Mouse (Mus musculus) embryo, embryonic 9.5 days (tissue): ENCODE results near the gene Kirrel3.

ENCODE experiments used
- DNase-seq: peaks from one replicate; pipeline ENCODE4 v3.0.0-alpha.2; 2017; ENCODE audit errors: extremely low spot score

Kirrel3 gene

DNA sequence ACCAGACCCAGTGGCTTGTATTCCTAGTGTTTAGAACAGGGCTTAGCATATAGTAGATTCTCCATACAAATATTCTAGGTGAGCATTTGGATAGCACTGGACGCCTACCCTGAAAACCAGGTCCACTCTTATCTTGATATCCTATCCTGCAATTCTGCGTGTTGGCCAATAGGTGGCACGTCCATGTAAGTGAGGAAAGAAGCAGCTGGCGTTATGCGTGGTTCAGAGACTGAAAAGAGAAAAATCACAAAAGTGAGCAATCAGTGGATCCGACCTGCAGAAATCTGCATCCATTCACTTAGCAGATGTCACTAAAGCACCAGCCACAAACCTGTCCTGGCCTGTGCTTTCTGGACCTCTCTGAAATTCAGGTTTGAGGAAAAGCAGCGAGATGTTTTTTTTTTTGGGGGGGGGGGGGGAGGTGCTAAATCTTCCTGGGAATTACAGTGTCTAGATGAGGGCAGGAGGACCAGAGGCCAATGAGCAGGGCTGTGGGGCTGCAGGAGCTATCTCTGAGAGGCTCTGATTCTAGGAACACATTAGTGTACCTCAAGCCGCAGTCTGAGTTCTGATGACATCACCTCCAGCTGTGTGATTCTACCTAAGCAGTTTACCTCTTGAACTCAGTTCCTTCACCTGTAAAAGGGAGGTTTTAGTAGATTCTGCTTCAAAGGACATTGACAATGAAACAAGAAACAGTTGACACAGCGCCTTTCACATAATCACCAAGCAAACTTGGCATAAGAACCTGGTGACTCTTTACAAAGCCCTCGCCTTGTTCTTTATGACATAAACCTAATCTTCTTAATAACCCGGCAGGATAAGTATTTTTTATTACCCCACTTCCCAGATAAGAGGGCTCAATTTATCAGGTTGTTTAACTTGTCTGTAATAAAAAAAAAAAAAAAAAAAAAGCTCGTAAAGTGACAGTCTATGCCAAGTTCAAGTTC, 498.1 kb downstream of the Kirrel3 start:
- peak; percentile 48 for DNase-seq

DNA sequence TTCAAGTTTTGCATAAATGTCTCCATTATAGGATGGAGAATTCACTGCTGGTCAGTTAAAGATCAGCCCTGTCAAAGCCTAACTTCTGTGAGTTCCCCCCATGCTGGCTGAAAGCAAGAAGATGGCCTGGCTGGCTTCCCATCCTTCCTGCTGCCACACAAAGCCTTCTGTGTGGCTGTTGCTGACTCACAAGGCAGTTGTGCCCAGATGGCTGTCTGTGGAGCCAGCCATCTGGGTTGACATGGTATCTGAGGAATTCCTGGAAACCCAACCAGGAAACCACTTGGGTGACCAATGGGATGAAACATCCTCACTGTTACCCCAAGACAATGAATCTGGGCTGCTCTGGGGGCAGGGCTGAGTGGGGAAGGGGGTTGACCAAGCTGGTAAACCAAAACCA, 500.5 kb downstream of the Kirrel3 start:
- DNase-seq, result no peak

DNA sequence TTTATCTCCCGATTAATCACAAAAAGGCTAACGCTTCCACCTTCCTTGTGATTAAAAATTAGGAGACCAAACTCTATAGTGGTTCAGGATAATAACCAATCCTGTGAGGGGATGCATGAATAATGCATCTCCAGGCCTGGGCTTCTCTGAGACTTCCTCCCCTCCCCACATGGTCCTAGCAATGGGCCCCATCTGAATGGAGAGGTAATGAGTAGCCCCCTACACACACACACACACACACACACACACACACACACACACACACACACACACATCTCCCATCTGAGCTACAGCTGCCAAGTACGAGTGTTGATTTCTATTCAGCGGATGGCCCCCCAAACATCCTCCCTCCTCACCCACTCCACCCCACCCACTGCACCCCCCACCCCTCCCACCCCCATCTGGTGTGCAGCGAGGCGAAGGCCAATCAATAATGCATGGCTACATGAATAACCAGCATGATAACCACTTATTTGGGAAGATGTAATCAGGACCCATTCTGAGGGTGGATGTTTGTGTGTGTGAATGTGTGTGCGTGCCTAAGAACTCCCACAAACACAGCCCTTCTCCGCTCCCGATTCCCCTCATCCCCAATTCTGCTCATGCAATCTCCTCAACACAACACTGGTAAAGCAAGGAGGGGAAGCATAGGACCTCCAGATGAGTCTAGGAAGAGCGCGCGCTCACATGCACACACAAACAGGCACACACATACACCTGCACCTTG, 501.9 kb downstream of the Kirrel3 start:
- DNase-seq, result no peak

DNA sequence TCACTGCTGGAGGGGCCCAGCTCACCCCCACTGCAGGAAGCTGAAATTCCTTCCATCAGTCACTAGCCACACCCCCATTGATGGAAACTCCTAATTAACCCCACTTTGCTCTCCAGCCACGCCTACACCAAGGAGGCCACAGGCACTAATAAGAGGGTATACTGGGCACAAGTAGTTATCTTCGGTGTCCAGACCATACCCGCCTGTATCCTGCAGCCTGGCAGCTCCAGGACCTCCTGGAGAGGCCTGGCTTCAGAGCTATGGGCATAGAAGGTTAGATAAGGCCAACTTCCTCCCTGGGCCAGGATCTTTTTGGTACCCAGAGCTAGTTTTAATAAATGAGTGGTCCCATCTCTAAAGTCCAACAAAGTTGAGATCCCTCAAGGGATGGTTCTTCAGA, 503.0 kb downstream of the Kirrel3 start:
- DNase-seq, result no peak

DNA sequence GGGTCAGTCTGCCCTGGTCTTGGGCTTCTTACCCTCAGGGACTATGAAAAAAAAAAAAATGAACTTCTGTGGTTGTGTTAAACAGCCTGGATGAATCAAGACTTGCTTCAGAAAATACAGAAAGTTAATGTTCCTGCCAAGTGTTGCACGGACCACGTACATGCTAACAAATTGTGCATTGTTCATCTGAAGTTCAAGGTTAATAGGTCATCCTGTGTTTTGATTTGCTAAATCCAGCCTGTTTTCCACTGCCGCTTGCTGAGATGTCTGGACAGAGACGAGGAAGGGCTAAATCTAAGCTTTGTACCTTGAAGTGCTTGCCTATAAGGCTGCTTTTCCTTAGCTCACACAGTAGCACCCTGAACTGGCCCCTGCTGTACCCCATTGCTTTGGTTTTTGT, 506.5 kb downstream of the Kirrel3 start:
- no peak for DNase-seq

DNA sequence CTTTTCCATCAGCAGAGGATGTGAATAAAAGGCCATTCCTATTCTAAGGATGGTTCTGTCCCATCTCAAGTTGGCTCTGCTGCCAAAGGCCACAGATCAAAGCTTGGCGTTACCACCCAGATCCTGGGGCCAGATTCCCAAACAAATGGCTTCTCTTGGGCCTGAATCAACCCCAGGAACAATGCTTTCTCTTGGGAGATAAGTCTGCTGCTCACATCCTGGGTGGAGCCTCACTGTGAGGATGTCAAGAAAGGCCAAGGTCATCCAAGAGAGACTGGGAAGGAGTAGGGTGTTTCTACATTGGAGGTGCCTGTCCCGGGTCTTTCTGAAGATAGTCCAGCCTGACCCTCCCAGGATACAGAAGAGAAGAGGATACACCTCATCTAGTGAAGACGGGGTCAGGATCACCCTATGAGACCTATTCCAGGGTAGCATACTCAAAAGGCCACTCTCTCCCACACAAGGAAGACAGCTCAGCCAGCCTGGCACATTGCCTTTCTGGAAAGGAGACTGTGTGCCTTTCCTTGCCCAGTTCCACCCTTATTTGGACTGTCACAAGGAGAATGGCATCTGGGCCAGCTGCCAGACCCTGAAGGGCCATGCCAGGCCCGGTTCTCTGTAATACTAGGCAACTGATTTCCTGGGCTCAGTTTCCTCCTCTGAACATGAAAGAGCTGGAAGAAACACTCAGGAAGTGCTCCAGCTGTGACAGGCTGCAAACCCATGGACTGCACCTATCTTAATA, 507.9 kb downstream of the Kirrel3 start:
- DNase-seq, result no peak

DNA sequence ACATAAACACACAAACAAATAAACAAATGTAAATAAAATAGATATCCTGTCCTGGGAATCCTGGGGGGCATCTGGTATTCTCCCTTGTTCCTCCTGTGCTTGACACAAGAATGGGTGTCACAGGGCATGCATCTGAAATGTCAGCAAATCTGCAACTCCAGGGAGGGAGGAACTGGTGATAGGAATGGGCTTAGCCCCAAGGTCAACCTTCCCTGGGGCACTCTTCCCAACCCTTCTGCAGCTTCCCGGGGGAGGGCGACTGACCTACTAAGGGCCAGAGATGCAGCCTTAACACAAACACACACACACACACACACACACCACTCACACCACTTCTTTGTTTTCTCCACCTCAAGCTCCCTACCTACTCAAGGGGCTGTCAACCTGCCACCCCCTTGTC, 509.4 kb downstream of the Kirrel3 start:
- no peak for DNase-seq

DNA sequence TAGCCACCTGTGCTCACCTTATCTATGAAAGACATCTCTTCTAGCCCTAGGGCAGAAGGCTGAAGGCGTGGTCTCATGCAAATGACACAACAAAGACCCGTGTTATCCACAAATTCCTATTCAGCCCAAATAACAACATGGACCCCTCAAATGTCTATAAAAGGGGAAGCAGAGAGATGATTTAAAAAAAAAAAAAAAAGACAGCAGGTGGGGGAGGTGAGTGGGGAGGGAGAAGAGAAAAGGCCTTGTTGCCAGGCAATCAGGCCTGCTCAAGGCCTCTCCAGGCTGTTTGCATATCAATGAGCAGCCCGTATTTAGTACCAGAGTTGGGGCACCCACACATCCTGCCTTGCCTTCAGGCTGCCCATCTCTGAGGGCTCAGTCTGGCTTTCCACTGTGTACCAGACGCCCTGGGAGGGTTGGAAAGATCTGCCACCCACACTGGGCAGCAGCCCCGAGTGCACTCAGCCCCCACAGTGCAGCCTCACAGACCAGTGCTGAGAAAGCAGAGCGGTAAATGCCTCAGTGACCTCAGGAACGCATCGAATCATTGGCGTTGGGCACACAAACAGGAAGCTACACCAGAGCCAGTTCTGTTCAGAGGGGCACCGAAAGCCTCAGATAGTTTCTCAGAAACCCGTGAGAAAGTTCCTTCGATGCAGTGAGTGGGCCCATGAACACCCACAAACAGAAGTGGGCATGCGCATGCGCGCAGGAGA, 510.1 kb downstream of the Kirrel3 start:
- no peak for DNase-seq

DNA sequence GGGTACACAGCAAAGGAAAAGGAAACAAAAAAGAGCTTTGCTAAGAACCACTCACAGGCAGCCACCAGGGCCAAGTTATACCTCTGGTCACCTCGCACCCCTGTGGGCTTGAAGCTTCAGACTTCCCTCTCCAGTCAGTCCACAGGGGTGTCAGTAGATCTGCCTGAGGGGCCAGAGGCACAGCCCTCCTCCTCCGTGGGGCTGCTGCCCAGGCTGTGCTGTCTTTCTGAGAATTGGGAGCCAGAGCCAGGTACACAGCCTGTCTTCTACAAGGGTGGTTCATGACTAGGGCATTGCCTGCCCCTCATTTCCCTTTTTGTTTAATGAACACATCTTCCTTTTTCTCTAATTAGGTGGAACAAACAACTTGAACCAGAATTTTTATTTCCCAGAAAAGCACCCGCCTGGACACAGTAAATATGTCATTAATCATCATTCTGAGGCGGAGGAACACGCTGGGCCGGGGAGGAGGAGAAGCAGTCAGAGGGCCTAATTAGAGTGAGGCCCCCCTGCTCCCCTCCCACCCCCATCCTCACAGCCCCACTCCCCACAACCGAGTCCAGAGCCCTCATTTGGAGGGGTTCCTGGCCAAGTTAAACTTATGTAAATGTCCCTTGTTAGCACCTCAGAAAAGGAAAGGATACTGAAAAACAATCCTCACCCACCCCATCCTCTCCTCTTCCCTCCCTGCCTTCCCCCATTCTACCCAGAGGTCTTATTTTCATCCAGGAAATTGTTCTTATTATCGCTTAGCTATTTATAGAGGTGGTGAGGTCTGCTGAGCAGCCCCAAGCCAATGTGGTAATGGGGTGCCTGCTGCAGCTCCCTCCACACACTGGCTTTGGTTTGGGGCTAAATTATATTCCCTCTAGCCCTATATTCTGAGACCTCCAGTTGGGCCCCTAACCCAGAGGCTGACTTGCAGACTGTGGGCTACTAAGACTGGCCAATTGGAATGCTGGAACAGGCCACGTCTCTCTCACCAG, 512.5 kb downstream of the Kirrel3 start:
- no peak for DNase-seq

DNA sequence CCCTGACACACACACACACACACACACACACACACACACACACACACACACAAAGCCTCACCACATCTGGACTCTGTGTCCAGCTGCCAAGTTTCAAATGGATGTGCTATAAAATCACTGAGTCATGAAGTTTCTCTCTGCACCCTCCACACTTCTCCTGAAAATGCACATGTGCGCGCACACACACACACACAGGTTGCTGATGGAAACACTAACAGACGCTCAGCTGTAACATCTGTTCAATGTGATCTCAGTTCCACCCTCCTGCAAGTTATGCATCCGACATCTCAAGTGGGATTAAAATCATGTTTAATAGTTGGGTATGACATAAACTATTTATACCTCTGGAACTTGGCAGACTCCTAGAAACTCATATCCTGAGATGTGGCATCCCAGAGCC, 518.4 kb downstream of the Kirrel3 start:
- DNase-seq, result no peak

DNA sequence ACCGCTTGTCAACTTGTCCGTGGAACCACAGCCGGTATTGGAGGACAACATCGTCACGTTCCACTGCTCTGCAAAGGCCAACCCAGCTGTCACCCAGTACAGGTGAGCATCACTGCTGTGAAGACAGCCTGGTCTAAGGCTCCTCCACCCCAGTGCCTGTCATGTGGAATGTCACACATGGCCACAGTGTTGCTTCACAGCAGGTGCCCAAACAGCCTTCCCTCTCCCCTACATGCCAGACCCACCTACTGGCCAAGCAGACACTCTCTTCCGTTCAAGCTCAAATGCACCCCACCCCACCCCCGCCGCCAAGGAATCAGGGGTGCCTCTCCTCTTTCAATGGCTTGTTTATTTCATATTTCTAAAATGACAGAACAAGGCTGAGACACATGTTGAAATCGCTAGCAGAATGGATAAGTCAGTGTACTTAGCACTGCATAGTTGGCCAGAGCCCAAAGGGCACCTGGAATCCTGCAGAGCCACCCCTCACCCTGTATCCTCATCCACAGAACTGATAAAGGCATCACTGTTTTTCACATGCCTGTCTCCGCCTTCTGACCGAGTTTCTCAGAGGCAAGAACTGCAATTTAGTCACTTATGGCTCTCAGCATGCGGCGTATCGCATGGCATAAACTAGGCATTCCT, 522.1 kb downstream of the Kirrel3 start:
- no peak for DNase-seq

DNA sequence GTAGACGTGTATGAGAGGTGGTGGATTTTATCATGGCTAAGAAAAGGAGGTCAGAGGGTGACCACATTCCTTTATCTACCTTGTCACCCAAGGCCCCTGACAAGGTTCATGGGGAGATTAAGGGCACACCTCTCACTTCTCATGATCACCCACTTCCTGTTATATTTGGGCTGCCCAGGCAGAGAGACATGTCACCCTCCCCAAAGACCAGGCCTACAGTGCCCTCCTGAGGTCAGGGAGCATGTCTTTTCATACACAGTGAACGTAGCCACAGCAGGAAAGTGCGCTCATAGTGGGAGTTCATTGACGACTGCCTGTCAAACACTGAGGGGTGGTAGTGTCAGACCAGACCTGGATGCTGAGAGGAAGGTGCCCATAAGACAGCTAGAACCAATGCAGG, 531.1 kb downstream of the Kirrel3 start:
- DNase-seq, result no peak

DNA sequence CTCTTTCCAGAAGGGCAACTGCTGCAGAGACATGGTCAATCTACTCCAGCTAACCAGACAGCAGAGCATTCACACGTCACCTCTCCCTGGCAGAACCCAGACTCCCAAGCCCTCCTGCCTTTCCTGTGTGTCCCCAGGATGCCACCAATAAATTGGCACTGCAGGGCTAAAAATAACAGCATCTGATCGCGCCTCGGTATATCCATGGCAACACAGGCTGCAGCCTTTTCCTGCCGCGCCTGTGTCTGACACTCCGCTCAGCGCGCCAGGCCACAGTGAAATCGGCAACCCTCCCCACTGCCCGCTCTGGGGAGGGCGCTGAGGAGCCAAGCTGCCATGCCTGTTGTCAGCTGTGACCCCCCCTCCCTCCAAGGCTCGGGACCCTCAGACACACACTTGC, 531.9 kb downstream of the Kirrel3 start:
- no peak for DNase-seq

DNA sequence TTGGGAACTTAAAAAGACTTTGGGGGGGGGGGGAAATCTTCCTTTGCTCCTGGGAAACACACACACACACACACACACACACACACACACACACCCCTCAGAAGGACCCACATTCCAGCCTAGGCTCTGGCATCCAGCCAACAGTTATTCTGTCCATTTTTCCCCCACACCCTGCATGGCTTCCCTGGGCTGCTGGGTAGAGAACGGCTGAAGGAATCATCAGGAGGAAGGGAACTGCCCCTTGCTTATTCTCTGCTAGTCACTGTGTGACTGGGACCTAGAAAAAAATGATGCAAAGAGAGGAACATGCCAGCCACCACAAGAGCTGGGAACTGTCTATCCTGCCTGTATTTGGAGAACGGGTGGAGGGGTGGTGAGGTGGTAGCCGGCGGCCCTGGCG, 532.4 kb downstream of the Kirrel3 start:
- no peak for DNase-seq

DNA sequence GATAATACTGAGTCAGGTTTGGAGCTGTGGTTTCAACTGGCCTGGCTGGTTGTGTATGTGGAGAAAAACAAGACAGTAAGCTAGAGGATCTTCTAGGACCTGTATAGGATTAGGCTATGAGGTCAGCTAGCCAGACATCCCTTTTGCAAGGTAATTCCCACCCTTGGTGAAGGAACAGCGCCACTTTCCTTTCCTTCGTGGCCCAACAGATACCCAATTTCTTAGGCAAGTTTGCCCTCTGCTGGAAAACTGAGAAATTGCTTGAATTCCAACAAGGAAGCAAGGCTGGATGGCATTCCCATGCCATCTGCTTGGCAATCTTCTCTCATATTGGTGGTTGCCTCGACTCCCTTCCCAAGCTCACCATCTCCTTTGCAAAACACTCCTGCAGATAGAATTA, 533.7 kb downstream of the Kirrel3 start:
- DNase-seq, result peak; percentile 58

DNA sequence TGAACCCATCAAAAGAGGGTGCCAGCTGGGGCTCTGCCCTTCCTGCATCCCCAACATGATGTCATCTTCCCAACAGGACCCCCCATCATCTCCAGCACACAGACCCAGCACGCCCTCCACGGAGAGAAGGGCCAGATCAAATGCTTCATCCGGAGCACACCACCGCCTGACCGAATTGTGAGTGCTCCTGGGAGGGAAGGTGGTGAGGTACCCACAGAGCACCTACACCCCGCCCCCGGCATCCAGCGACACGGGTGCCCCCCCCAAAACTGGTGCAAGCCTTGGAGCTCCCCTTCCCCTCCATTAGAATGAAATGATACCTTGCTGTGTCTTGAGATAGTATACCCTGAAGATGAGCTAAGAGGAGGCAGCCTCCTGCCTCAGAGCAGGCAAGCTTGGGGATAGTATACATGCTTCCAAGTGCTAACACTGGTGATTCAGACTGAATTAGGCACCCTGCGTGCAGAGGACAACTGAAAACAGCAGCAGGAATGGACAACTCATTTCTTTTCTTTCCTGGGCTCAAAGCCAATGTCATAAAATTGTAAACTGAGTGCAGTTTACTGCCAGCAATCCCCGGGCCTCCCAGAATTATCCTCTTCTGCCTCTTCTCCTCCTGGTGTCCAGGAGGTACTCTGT, 534.4 kb downstream of the Kirrel3 start:
- no peak for DNase-seq

DNA sequence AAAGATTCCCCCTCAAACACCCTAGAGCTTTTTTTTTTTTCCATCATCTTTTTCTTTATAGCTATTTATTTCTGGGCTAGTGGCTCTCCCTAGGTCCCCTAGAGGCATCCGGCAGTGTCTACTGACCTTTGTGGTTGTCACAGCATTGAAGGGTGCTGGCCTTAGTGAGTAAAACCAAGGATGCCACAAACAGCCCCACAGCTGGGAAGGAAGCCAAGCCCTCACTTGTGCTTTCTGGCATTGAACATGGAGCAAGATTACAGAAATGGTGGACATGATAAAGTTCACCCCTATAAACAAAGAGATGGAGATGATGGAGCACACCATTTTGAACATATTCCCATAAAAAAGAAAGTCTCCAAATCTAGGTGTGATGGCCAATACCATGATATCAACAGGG, 536.0 kb downstream of the Kirrel3 start:
- DNase-seq, result no peak

DNA sequence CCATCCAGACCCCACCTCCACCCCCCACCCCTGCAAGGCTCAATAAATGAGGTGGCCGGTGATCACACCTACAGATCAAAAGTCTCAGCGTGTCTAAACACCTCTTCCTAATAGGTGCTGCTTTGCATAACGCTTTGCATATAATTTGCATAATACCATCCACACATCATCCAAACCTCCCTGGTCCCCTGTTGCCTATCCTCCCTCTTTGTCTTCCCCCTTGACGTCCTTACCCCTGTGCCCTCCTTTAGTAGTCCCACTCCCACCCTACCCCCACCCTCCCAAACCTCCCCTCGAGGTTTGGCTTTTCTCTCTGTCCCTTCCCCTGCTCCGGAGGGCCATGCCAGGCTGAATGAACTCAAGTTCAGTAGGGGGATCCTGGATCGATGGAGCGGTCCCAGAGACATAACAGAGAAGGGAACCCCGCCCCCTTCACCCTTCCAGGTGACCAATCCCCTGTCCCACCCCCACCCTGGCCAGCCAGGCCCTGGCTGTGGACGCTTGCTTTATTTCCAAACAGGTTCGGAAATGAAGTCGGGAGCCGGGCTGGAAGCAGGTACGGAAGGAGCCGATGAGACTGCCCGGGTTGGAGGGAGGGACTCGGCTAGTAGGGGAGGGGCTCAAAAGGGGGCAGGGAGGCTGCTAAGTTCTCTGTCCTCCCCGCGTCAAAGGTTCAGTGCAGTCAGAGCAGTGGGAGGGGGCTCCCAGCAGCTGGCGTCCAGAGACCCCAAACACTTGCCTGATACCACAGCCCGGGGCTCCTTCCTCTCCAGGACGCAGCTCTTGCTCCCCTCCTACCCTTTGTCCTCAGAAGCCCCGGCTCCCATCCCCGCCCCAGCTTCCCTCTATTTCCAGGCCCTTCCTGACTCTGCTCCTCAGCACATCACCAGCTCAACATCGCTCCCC, 539.1 kb downstream of the Kirrel3 start:
- DNase-seq, result peak; percentile 35
